Mouse (Mus musculus) kidney, embryonic 16.5 days (tissue): Measurements from ENCODE around the gene Mta3. TPM values are rescaled to one million over a fixed set of nuclear protein-coding genes. Genes with fewer than 3 reads are reported as not detected.

ENCODE experiments used
- ATAC-seq: fragments of 200-750 bp; cut with Nextera tagmentation; 2 replicates; pipeline ENCODE4 v1.8.0; 2017; ENCODE audit warnings: moderate TSS enrichment; ENCODE audit not compliant: low FRiP score, low TSS enrichment
- H3K27ac ChIP-seq: fragments of 300-500 bp; sonication (generic); 2 replicates; pipeline ENCODE4 v1.5.1; 2014; ENCODE audit warnings: low read length
- H3K27me3 ChIP-seq: fragments of 300-500 bp; sonication (generic); 2 replicates; pipeline ENCODE4 v1.6.1; 2014; ENCODE audit warnings: low read length, control low read depth, mixed read lengths; ENCODE audit not compliant: insufficient read depth
- H3K36me3 ChIP-seq: fragments of 300-500 bp; sonication (generic); 2 replicates; pipeline ENCODE4 v1.6.1; 2014; ENCODE audit warnings: low read length, control low read depth, mixed read lengths; ENCODE audit not compliant: insufficient read depth
- H3K4me1 ChIP-seq: fragments of 300-500 bp; sonication (generic); 2 replicates; pipeline ENCODE4 v1.6.1; 2014; ENCODE audit warnings: low read length, control low read depth, mixed read lengths; ENCODE audit not compliant: insufficient read depth
- H3K4me2 ChIP-seq: fragments of 300-500 bp; sonication (generic); replicated peaks from 2 replicates; pipeline ENCODE4 v1.6.1; 2014; ENCODE audit warnings: low read depth, low read length
- H3K4me3 ChIP-seq: fragments of 300-500 bp; sonication (generic); 2 replicates; pipeline ENCODE4 v1.5.1; 2014; ENCODE audit warnings: mild to moderate bottlenecking, low read length
- H3K9ac ChIP-seq: fragments of 300-500 bp; sonication (generic); replicated peaks from 2 replicates; pipeline ENCODE4 v1.6.1; 2014; ENCODE audit warnings: low read length
- H3K9me3 ChIP-seq: fragments of 300-500 bp; sonication (generic); 2 replicates; pipeline ENCODE4 v1.6.1; 2016; ENCODE audit warnings: low read length, control low read depth
- WGBS: fragments of 180-500 bp; shearing (Covaris S2); extraction: QIAGEN DNeasy Blood & Tissue Kit; methylation state at CpG from one replicate; pipeline ENCODE4 v1.1.7; 2014; 5-methylcytosine and 5-hydroxymethylcytosine counted together
- polyA plus RNA-seq: library from polyadenylated mRNA; unstranded; fragments of >200 nt; fragmentation: Nextera tagmentation; extraction: Ambion mirVana; gene quantifications from 2 replicates; pipeline ENCODE4 v1.2.1, GENCODE M21; 2015

Mta3 gene
- polyA plus RNA-seq, 1 experiment from 2014 or later, result 39.6 TPM

GRCm38 (mm10) chr17:83861444-83862133 is 155.6 kb downstream of the Mta3 start:
- Histone ChIP-seq H3K4me1 (peaks cover 9% of the 10 kb centered on the region; the same call in 1 of the 2 replicates), H3K9ac (peak overlapping the region; percentile 91), H3K4me3 (peak overlapping the region; percentile 81), H3K4me2 (peak overlapping the region; percentile 72), H3K36me3 (no peaks in the 10 kb centered on the region), H3K27ac (peak overlapping the region; percentile 94), H3K9me3 (no peaks in the 10 kb centered on the region), H3K27me3 (no peaks in the 10 kb centered on the region)
- under 1% methylated on average over 60 of the region's 62 CpGs for WGBS
- peak; percentile 95 for ATAC-seq

- peak overlapping the region; percentile 91 for H3K9ac ChIP-seq
- no peaks in the 10 kb centered on the region for H3K36me3 ChIP-seq
- ATAC-seq, result peak; percentile 71
- H3K4me2 ChIP-seq, result peak overlapping the region; percentile 72
- H3K27me3 ChIP-seq, result no peaks in the 10 kb centered on the region
- WGBS, result under 1% methylated on average over 24 of the region's 27 CpGs
- H3K4me3 ChIP-seq, result peak overlapping the region; percentile 81
- no peaks in the 10 kb centered on the region for H3K9me3 ChIP-seq
- peak overlapping the region; percentile 94 for H3K27ac ChIP-seq
- peaks cover 9% of the 10 kb centered on the region; the same call in 1 of the 2 replicates for H3K4me1 ChIP-seq
Observed at GRCm38 (mm10) chr17:83862134-83862881, 156.3 kb downstream of the Mta3 start.

- H3K27me3 ChIP-seq, result no peaks in the 10 kb centered on the region
- WGBS, result 54% methylated on average over 7 of the region's 7 CpGs
- H3K36me3 ChIP-seq, result no peaks in the 10 kb centered on the region
- no peak overlapping the region for H3K4me2 ChIP-seq
- H3K4me1 ChIP-seq, result peaks cover 9% of the 10 kb centered on the region; the same call in 1 of the 2 replicates
- ATAC-seq, result no peak
- H3K9ac ChIP-seq, result no peak overlapping the region
- no peak overlapping the region for H3K27ac ChIP-seq
- H3K4me3 ChIP-seq, result no peak overlapping the region
- no peaks in the 10 kb centered on the region for H3K9me3 ChIP-seq
Observed at GRCm38 (mm10) chr17:83865366-83865765, 159.4 kb downstream of the Mta3 start.

GRCm38 (mm10) chr17:83866582-83866981 is 160.6 kb downstream of the Mta3 start:
- WGBS, result 16% methylated on average over 10 of the region's 10 CpGs
- no peak overlapping the region for H3K27ac ChIP-seq
- no peaks in the 10 kb centered on the region for H3K27me3 ChIP-seq
- H3K9me3 ChIP-seq, result no peaks in the 10 kb centered on the region
- H3K9ac ChIP-seq, result no peak overlapping the region
- ATAC-seq, result no peak
- H3K4me3 ChIP-seq, result no peak overlapping the region
- H3K4me1 ChIP-seq, result peaks cover 9% of the 10 kb centered on the region; the same call in 1 of the 2 replicates
- H3K36me3 ChIP-seq, result no peaks in the 10 kb centered on the region
- H3K4me2 ChIP-seq, result no peak overlapping the region

GRCm38 (mm10) chr17:83870385-83870784 is 164.4 kb downstream of the Mta3 start:
- no peak for ATAC-seq
- Histone ChIP-seq H3K9ac (no peak overlapping the region), H3K4me2 (no peak overlapping the region), H3K36me3 (no peaks in the 10 kb centered on the region), H3K4me3 (no peak overlapping the region), H3K9me3 (no peaks in the 10 kb centered on the region), H3K27ac (no peak overlapping the region), H3K27me3 (no peaks in the 10 kb centered on the region), H3K4me1 (peaks cover 9% of the 10 kb centered on the region)
- 85% methylated on average over 4 of the region's 4 CpGs for WGBS

Other genes starting within 250 kb of the Mta3 start
- gene Cox7a2l, start 188.8 kb upstream of the Mta3 start, polyA plus RNA-seq, result 186 and 196 TPM in 2 replicates
- gene Kcng3, start 74.3 kb upstream of the Mta3 start, polyA plus RNA-seq, result not detected in 2 replicates
- 2.9 and 3.4 TPM in 2 replicates for gene Haao, start 141.8 kb downstream of the Mta3 start, polyA plus RNA-seq